Mouse (Mus musculus): ENCODE results near the gene Taf13. TPM values are rescaled to one million over a fixed set of nuclear protein-coding genes. Genes with fewer than 3 reads are reported as not detected.
"Not testable (repeated sequence)": the region's sequence is repeated elsewhere in the genome, so short reads cannot be mapped to it uniquely, and the experiment has no call there.

Taf13 gene
- total RNA-seq, 2 experiments from 2014 or later = 25.2 to 26.6 TPM

GRCm38 (mm10) chr3:108569636-108570035 is 1.9 kb upstream of the Taf13 start:
- intact Hi-C loops (cut with DNase I) = not testable (repeated sequence)

GRCm38 (mm10) chr3:108570813-108571212 is 685 bp upstream of the Taf13 start:
- no peak for DNase-seq (ENCODE audit: extremely low spot score in 1 of 2, low spot score in 2 of 2)
- intact Hi-C loops (cut with DNase I) = no loop called here

More at GRCm38 (mm10) chr3:108569636-108570035, 1.9 kb upstream of the Taf13 start:
- not testable (repeated sequence) for DNase-seq (ENCODE audit: extremely low spot score in 1 of 2, low spot score in 2 of 2)

GRCm38 (mm10) chr3:108572309-108573010 is 962 bp downstream of the Taf13 start:
- no peak for DNase-seq (ENCODE audit: extremely low spot score in 1 of 2, low spot score in 2 of 2)
- intact Hi-C loops (cut with DNase I) = no loop called here

GRCm38 (mm10) chr3:108574018-108574417 is 2.5 kb downstream of the Taf13 start:
- no peak for DNase-seq (ENCODE audit: extremely low spot score in 1 of 2, low spot score in 2 of 2)
- intact Hi-C loops (cut with DNase I) = no loop called here

GRCm38 (mm10) chr3:108584580-108584979 is 13.1 kb downstream of the Taf13 start:
- intact Hi-C loops (cut with DNase I) = no loop called here

GRCm38 (mm10) chr3:108588446-108588845 is 16.9 kb downstream of the Taf13 start:
- intact Hi-C loops (cut with DNase I) = no loop called here
- DNase-seq (ENCODE audit: extremely low spot score in 1 of 2, low spot score in 2 of 2) = no peak

More at GRCm38 (mm10) chr3:108584580-108584979, 13.1 kb downstream of the Taf13 start:
- DNase-seq (ENCODE audit: extremely low spot score in 1 of 2, low spot score in 2 of 2) = no peak

GRCm38 (mm10) chr3:108590786-108591529 is 19.5 kb downstream of the Taf13 start, which contains the start of gene Wdr47:
Gene Wdr47 (plus strand): TSS chr3:108591279.
- peak; percentile 92 to 98 for DNase-seq (ENCODE audit: extremely low spot score in 1 of 2, low spot score in 2 of 2)
- intact Hi-C loops (cut with DNase I) = no loop called here

GRCm38 (mm10) chr3:108591530-108592522 is 20.3 kb downstream of the Taf13 start:
- DNase-seq (ENCODE audit: extremely low spot score in 1 of 2, low spot score in 2 of 2) = no peak
- intact Hi-C loops (cut with DNase I) = no loop called here

GRCm38 (mm10) chr3:108608906-108609305 is 37.4 kb downstream of the Taf13 start:
- no peak for DNase-seq (ENCODE audit: extremely low spot score in 1 of 2, low spot score in 2 of 2)
- intact Hi-C loops (cut with DNase I) = no loop called here

Small RNAs within 50 kb of the gene (microRNA-seq; reads per million reads assigned to microRNA genes)
- gene Gm22860 = not detected

Other genes starting within 250 kb of the Taf13 start
- gene Mybphl, start 206.8 kb upstream of the Taf13 start, total RNA-seq (2021) = not detected
- gene Psrc1, start 187.9 kb upstream of the Taf13 start, total RNA-seq (2021) = 1 to 10 TPM; 6.9 to 10.0 TPM
- gene Celsr2, start 156.1 kb upstream of the Taf13 start, total RNA-seq (2021) = 100 to 1,000 TPM; 168 to 169 TPM
- gene Sars, start 126.5 kb upstream of the Taf13 start, total RNA-seq (2021) = 100 to 1,000 TPM; 212 to 216 TPM
- 1 to 10 TPM; 2.3 to 2.9 TPM for gene 1700013F07Rik, start 37.5 kb upstream of the Taf13 start, total RNA-seq (2021)
- 10 to 100 TPM; 19.9 to 22.2 TPM for gene 5330417C22Rik, start 35.2 kb upstream of the Taf13 start, total RNA-seq (2021)
- 10 to 100 TPM; 40.3 to 41.0 TPM for gene Tmem167b, start 9.2 kb upstream of the Taf13 start, total RNA-seq (2021)
- 100 to 1,000 TPM; 150 to 164 TPM for gene Wdr47, start 19.6 kb downstream of the Taf13 start, total RNA-seq (2021)
- 10 to 100 TPM; 23.5 to 28.2 TPM for gene Clcc1, start 82.2 kb downstream of the Taf13 start, total RNA-seq (2021)
- 10 to 100 TPM; 12.8 to 13.4 TPM for gene Gpsm2, start 150.6 kb downstream of the Taf13 start, total RNA-seq (2021)
- under 1 TPM in 1 of 2 experiments, not detected in 1; 0.28 TPM for gene Aknad1, start 168.0 kb downstream of the Taf13 start, total RNA-seq (2021)